Mouse (Mus musculus) embryonic stem cell, embryonic (primary cell): ENCODE measurements at regions not wholly inside any gene's neighbourhood (a gene's known extent, or its start where the extent isn't known, plus 50 kb on each side); places are given as distances from the start of the nearest gene placed in this dataset.

Source experiments
- CTCF ChIA-PET, 4 experiments: fragments of 300-600 bp in 2 of 4; fragments of 350-600 bp in 2 of 4; sonication (Branson Sonifier 250); formaldehyde crosslinking; loops; one replicate each; lab custom pipeline; 2022; ENCODE audit warnings: inconsistent platforms in 2 of 4; lab: Charles Lee
- POLR2A ChIA-PET, 4 experiments: fragments of 300-600 bp in 2 of 4; fragments of 350-600 bp in 2 of 4; sonication (Branson Sonifier 250); formaldehyde crosslinking; loops; one replicate each; lab custom pipeline; 2022; ENCODE audit warnings: antibody characterized with exemption in 4 of 4, inconsistent platforms in 1 of 4; lab: Charles Lee

- CTCF ChIA-PET: no interaction called here
- POLR2A ChIA-PET: no interaction called here
Observed at GRCm38 (mm10) chr2:115069704-115070103, 414.9 kb upstream of the Dph6 start.

- ChIA-PET POLR2A (no interaction called here), CTCF (no interaction called here)
Observed at GRCm38 (mm10) chr2:115070123-115070522, 415.4 kb upstream of the Dph6 start.

GRCm38 (mm10) chr2:115070666-115071065 is 415.9 kb upstream of the Dph6 start:
- ChIA-PET POLR2A (no interaction called here), CTCF (no interaction called here)

GRCm38 (mm10) chr2:115081563-115082291 is 427.0 kb upstream of the Dph6 start:
- POLR2A ChIA-PET: no interaction called here
- CTCF ChIA-PET: no interaction called here

GRCm38 (mm10) chr2:115082292-115082809 is 427.6 kb upstream of the Dph6 start:
- CTCF ChIA-PET: no interaction called here
- POLR2A ChIA-PET: no interaction called here

GRCm38 (mm10) chr2:115088421-115089120 is 433.8 kb upstream of the Dph6 start:
- ChIA-PET POLR2A (interaction anchor here in 1 of 4 experiments (0.6 kb wide), 1 partner anchor 246 kb away, joined by 3 read pairs; no protein-coding TSS in a partner anchor), CTCF (no interaction called here)

- ChIA-PET POLR2A (no interaction called here), CTCF (no interaction called here)
Observed at GRCm38 (mm10) chr2:115090430-115091175, 435.8 kb upstream of the Dph6 start.

GRCm38 (mm10) chr2:115095351-115095750 is 440.6 kb upstream of the Dph6 start:
- ChIA-PET CTCF (no interaction called here), POLR2A (no interaction called here)

GRCm38 (mm10) chr2:115101501-115101900 is 446.7 kb upstream of the Dph6 start:
- POLR2A ChIA-PET: no interaction called here

GRCm38 (mm10) chr2:115119429-115120205 is 461.9 kb upstream of the BC052040 start:
- ChIA-PET CTCF (interaction anchor here in 1 of 4 experiments (0.6 kb wide), 1 partner anchor 741 kb away, joined by 9 read pairs; no protein-coding TSS in a partner anchor), POLR2A (no interaction called here)

More at GRCm38 (mm10) chr2:115101501-115101900, 446.7 kb upstream of the Dph6 start:
- CTCF ChIA-PET: no interaction called here

GRCm38 (mm10) chr2:115120206-115120503 is 461.4 kb upstream of the BC052040 start:
- POLR2A ChIA-PET: no interaction called here
- CTCF ChIA-PET: interaction anchor here in 1 of 4 experiments (0.6 kb wide), 1 partner anchor 741 kb away, joined by 9 read pairs; no protein-coding TSS in a partner anchor

GRCm38 (mm10) chr2:115126625-115127369 is 454.7 kb upstream of the BC052040 start:
- POLR2A ChIA-PET: no interaction called here

GRCm38 (mm10) chr2:115131746-115132145 is 449.8 kb upstream of the BC052040 start:
- CTCF ChIA-PET: interaction anchor here in 1 of 4 experiments (0.6 kb wide), 1 partner anchor 919 kb away, joined by 3 read pairs; no protein-coding TSS in a partner anchor
- POLR2A ChIA-PET: no interaction called here

More at GRCm38 (mm10) chr2:115126625-115127369, 454.7 kb upstream of the BC052040 start:
- CTCF ChIA-PET: no interaction called here

GRCm38 (mm10) chr2:115132165-115132592 is 449.3 kb upstream of the BC052040 start:
- ChIA-PET CTCF (interaction anchor here in 1 of 4 experiments (0.6 kb wide), 1 partner anchor 919 kb away, joined by 3 read pairs; no protein-coding TSS in a partner anchor), POLR2A (no interaction called here)

GRCm38 (mm10) chr2:115141416-115141815 is 440.1 kb upstream of the BC052040 start:
- ChIA-PET POLR2A (interaction anchor here in 1 of 4 experiments (0.6 kb wide), 1 partner anchor 36 kb away, joined by 3 read pairs; no protein-coding TSS in a partner anchor), CTCF (no interaction called here)

GRCm38 (mm10) chr2:115172111-115172510 is 409.4 kb upstream of the BC052040 start:
- ChIA-PET POLR2A (no interaction called here), CTCF (no interaction called here)

- POLR2A ChIA-PET: no interaction called here
Observed at GRCm38 (mm10) chr2:115177076-115177475, 404.4 kb upstream of the BC052040 start.

GRCm38 (mm10) chr2:115177896-115178295 is 403.6 kb upstream of the BC052040 start:
- CTCF ChIA-PET: no interaction called here
- POLR2A ChIA-PET: no interaction called here

More at GRCm38 (mm10) chr2:115177076-115177475, 404.4 kb upstream of the BC052040 start:
- CTCF ChIA-PET: no interaction called here
